Mouse (Mus musculus) embryonic facial prominence, embryonic 14.5 days (tissue): ENCODE measurements around the gene Fam107b. TPM values are rescaled to one million over a fixed set of nuclear protein-coding genes. Genes with fewer than 3 reads are reported as not detected.

ENCODE experiments used
- ATAC-seq: fragments of 200-750 bp; cut with Nextera tagmentation; 2 replicates; pipeline ENCODE4 v1.8.0; 2017; ENCODE audit warnings: low read depth, moderate number of reproducible peaks, moderate TSS enrichment
- DNase-seq: peaks from one replicate; pipeline ENCODE4 v3.0.0-alpha.2; 2015; ENCODE audit warnings: low spot score
- H3K27ac ChIP-seq: fragments of 300-500 bp; sonication (generic); replicated peaks from 2 replicates; pipeline ENCODE4 v1.5.1; 2014; ENCODE audit warnings: low read depth, mild to moderate bottlenecking, low read length, moderate library complexity
- H3K27me3 ChIP-seq: fragments of 300-500 bp; sonication (generic); replicated peaks from 2 replicates; pipeline ENCODE4 v1.6.1; 2014; ENCODE audit warnings: low read length; ENCODE audit not compliant: control insufficient read depth, insufficient read depth
- H3K36me3 ChIP-seq: fragments of 300-500 bp; sonication (generic); 2 replicates; pipeline ENCODE4 v1.6.1; 2014; ENCODE audit warnings: low read length, mixed read lengths; ENCODE audit not compliant: control insufficient read depth, insufficient read depth
- H3K4me1 ChIP-seq: fragments of 300-500 bp; sonication (generic); 2 replicates; pipeline ENCODE4 v1.6.1; 2014; ENCODE audit warnings: antibody characterized with exemption, low read length; ENCODE audit not compliant: control insufficient read depth, insufficient read depth
- H3K4me2 ChIP-seq: fragments of 300-500 bp; sonication (generic); 2 replicates; pipeline ENCODE4 v1.6.1; 2014; ENCODE audit warnings: low read depth, mild to moderate bottlenecking, low read length, moderate library complexity, mixed read lengths
- H3K4me3 ChIP-seq: fragments of 300-500 bp; sonication (generic); 2 replicates; pipeline ENCODE4 v1.5.1; 2014; ENCODE audit warnings: low read depth, mild to moderate bottlenecking, low read length
- H3K9ac ChIP-seq: fragments of 300-500 bp; sonication (generic); 2 replicates; pipeline ENCODE4 v1.6.1; 2014; ENCODE audit warnings: low read depth, mild to moderate bottlenecking, low read length, moderate library complexity, mixed read lengths
- H3K9me3 ChIP-seq: fragments of 300-500 bp; sonication (generic); 2 replicates; pipeline ENCODE4 v1.6.1; 2016; ENCODE audit warnings: low read length; ENCODE audit not compliant: control insufficient read depth
- WGBS: fragments of 180-500 bp; shearing (Covaris S2); extraction: QIAGEN DNeasy Blood & Tissue Kit; methylation state at CpG from one replicate; pipeline ENCODE4 v1.1.7; 2014; 5-methylcytosine and 5-hydroxymethylcytosine counted together
- polyA plus RNA-seq: library from polyadenylated mRNA; unstranded; fragments of >200 nt; fragmentation: Nextera tagmentation; extraction: Ambion mirVana; gene quantifications from 2 replicates; pipeline ENCODE4 v1.2.1, GENCODE M21; 2014

The Fam107b gene
- polyA plus RNA-seq, 1 experiment from 2014 or later = 40.4 TPM

DNA sequence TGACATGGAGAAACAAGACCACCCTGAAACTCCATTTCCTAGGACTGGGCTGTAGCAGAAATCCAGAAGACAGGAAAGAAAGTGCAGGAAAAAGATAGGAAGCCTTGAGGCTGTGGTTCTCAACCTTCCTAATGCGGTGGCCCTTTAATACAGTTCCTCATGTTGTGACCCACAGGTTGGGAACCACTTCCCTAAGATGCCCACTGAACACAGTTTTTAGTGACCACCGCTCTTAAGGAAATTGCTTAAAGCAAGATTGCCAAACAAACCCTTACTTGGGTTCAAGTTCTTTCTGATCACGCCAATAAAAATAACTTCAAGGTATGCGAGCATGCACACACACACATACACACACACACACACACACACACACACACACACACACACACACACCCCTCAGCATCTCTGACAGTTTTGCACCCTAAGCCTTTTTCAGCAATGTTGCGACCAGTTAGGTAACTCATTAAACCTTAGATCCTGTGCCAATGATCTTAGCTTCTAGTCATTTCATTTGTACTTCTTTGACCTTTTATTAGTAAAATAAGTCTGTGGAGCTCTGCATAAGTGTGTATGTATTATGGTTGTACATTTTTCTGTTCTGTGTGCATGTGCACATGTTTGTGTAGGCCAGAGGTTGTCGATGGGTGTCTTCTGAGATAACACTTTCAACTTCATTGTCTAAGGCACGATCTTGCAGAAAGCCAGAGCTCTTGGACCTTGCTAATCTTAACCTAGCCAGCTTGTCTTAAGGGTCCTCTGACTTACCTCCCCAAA is 53.1 kb downstream of the Fam107b start:
- Histone ChIP-seq H3K9ac (no peak overlapping the region), H3K27me3 (no peaks in the 10 kb centered on the region), H3K4me2 (no peak overlapping the region), H3K9me3 (no peaks in the 10 kb centered on the region), H3K4me3 (no peak overlapping the region), H3K27ac (no peak overlapping the region), H3K36me3 (no peaks in the 10 kb centered on the region), H3K4me1 (no peaks in the 10 kb centered on the region)
- ATAC-seq = no peak
- no peak for DNase-seq
- WGBS = 92% methylated on average over 7 of the region's 7 CpGs

DNA sequence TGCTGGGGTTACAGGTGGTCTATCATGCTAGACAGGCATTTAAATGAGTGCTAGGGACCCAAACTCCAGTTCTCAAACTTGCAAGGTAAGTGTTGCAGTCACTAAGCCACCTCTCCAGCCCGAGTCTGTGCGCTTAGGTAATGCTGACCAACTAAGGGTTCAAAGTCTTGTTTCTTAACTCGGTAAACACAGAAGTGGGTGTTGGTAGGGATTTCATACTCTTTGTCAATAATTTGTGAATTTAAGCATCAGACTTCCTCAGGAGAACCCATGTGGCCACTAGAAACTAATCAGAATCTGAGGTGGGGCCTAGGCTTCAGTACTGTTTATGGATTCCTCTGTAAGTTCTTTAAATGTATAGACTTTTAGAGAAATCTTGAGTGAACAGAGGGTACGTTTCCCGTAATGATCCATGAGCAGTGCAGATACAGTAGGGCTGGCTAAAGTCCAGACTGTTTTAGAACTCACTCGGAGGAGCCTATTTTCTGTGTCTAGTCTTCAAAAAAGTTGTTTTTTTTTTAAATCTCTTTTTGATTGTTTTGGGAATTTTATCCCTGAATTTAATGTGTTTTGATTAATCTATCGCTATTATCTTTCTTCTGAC is 53.8 kb downstream of the Fam107b start:
- 86% methylated on average over 7 of the region's 7 CpGs for WGBS
- Histone ChIP-seq H3K36me3 (no peaks in the 10 kb centered on the region), H3K27me3 (no peaks in the 10 kb centered on the region), H3K9me3 (no peaks in the 10 kb centered on the region), H3K9ac (no peak overlapping the region), H3K4me1 (no peaks in the 10 kb centered on the region), H3K4me2 (no peak overlapping the region), H3K27ac (no peak overlapping the region), H3K4me3 (no peak overlapping the region)
- DNase-seq (no peak), ATAC-seq (no peak)

DNA sequence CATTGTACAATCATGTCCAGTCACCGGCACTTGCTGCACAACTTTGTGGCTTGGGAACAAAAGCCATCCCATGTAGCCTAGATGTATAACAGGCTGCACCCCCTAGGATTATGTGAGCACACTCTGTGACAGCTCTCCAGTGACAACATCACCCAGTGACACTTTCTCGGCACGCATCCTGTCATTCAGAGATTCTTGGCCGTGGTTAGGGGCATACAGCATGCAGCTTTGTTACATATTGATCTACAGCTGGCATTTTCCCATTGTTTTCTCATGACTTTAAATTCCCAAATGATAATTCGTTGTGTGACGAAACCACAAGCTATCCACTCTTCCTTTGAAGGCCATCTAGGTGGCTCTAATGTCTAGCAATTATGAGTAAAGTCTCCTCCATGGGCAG is 58.8 kb downstream of the Fam107b start:
- Histone ChIP-seq H3K36me3 (no peaks in the 10 kb centered on the region), H3K4me2 (no peak overlapping the region), H3K9ac (no peak overlapping the region), H3K4me3 (no peak overlapping the region), H3K4me1 (no peaks in the 10 kb centered on the region), H3K27ac (no peak overlapping the region), H3K9me3 (no peaks in the 10 kb centered on the region), H3K27me3 (no peaks in the 10 kb centered on the region)
- ATAC-seq (no peak), DNase-seq (no peak)
- WGBS = 86% methylated on average over 6 of the region's 6 CpGs

DNA sequence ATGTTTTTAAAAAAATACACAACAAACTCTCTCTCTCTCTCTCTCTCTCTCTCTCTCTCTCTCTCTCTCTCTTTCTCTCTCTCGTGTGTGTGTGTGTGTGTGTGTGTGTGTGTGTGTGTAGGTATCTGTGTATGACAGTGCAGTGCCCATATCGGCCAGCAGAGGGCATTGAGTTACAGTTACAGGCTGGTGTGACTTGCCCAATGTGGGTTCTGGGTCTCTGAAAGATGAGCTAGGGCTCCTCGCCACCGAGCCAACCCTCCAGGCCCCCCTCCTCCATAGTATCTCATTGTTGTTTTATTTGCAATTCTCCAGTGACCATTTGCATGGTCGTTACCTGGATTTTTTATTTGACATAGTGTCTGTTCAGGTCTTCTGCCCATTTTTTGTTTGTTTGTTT is 59.5 kb downstream of the Fam107b start:
- no peak overlapping the region for H3K4me3 ChIP-seq
- H3K27me3 ChIP-seq = no peaks in the 10 kb centered on the region
- H3K9ac ChIP-seq = no peak overlapping the region
- H3K4me1 ChIP-seq = no peaks in the 10 kb centered on the region
- no peaks in the 10 kb centered on the region for H3K36me3 ChIP-seq
- WGBS = 82% methylated on average over 5 of the region's 5 CpGs
- H3K27ac ChIP-seq = no peak overlapping the region
- H3K4me2 ChIP-seq = no peak overlapping the region
- ATAC-seq (no peak), DNase-seq (no peak)
- H3K9me3 ChIP-seq = no peaks in the 10 kb centered on the region

DNA sequence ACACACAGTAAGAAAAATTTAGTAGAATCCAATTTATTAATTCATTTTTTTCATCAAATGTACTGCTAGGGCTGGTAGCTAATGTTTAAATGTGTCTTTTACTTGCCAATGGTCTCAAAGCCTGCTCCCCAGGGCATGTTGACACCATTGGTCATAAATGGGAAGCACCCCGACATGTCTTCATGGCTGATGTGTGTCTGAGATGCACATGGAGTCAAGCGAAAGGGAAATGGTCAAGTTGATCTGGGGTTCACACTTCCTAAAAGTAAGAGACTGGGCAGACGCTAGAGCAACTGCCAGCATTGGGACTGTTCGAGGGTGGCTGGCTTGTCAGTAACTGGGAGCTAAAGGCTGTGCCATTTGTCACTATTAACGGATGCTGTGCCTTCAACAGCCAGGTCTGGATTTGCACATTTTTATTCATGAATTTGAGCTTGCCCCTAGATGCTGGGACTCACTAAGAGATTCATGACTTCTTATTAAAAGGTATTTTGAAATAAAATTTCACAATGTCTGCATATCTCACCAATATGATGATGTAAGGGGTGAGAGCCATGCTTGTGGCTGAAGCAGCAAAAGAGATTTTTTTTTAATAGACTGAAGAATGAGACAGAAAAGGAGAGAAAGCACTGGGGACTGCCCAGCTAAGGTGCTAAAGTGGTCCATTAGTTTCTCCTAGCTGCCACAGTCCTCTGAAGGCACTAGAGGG is 60.6 kb downstream of the Fam107b start:
- DNase-seq (no peak), ATAC-seq (no peak)
- H3K9ac ChIP-seq = no peak overlapping the region
- 81% methylated on average over 5 of the region's 5 CpGs for whole genome bisulfite sequencing
- H3K4me3 ChIP-seq = no peak overlapping the region
- no peaks in the 10 kb centered on the region for H3K36me3 ChIP-seq
- H3K9me3 ChIP-seq = no peaks in the 10 kb centered on the region
- H3K4me2 ChIP-seq = no peak overlapping the region
- H3K4me1 ChIP-seq = no peaks in the 10 kb centered on the region
- H3K27me3 ChIP-seq = no peaks in the 10 kb centered on the region
- no peak overlapping the region for H3K27ac ChIP-seq

DNA sequence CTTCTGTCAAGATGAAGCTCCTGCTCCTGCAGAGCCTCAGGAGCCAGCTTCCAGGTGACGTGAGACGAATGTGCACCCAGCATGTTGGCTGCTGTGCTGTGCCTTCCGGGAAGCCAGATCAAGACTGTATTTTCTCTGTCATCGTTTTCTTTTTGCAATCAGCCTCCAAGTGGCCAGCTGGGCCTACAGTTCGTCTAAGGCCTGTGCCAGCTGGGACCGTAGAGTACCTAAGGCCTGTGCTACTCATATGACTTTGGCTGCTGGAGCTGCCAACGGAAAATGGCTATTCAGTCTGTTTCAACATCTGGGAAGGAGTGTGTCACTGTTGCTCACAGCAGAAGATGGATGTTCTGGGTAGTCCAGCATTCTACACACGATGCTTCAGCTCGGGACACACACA is 62.8 kb downstream of the Fam107b start:
- 81% methylated on average over 9 of the region's 9 CpGs for WGBS
- DNase-seq = no peak
- no peak overlapping the region for H3K4me3 ChIP-seq
- no peaks in the 10 kb centered on the region for H3K4me1 ChIP-seq
- H3K9ac ChIP-seq = no peak overlapping the region
- no peak overlapping the region for H3K4me2 ChIP-seq
- no peak for ATAC-seq
- no peaks in the 10 kb centered on the region for H3K27me3 ChIP-seq
- H3K27ac ChIP-seq = no peak overlapping the region
- no peaks in the 10 kb centered on the region for H3K36me3 ChIP-seq
- no peaks in the 10 kb centered on the region for H3K9me3 ChIP-seq

DNA sequence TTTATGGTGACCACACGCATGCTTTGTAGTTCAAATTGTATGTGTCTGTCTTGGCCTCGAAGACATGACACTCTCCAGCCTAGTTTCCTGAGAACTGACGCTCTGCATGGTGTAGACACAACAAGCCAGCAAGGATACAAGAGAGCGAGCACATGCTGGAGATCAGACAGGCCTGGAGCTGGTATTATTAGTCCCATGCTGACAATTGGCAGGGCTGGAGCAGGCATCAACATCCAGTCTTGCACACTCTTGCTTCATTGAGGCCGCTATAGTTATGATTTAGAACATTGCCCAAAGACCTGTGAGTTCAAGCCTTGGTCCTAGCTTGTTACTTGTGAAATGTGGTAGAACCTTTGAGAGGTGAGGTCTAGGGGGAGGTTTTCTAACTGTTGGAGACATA is 66.5 kb downstream of the Fam107b start:
- H3K9ac ChIP-seq = no peak overlapping the region
- ATAC-seq (no peak), DNase-seq (no peak)
- H3K4me1 ChIP-seq = no peaks in the 10 kb centered on the region
- H3K27me3 ChIP-seq = no peaks in the 10 kb centered on the region
- 80% methylated on average over 5 of the region's 5 CpGs for WGBS
- no peak overlapping the region for H3K4me2 ChIP-seq
- no peak overlapping the region for H3K27ac ChIP-seq
- H3K36me3 ChIP-seq = no peaks in the 10 kb centered on the region
- no peak overlapping the region for H3K4me3 ChIP-seq
- no peaks in the 10 kb centered on the region for H3K9me3 ChIP-seq

DNA sequence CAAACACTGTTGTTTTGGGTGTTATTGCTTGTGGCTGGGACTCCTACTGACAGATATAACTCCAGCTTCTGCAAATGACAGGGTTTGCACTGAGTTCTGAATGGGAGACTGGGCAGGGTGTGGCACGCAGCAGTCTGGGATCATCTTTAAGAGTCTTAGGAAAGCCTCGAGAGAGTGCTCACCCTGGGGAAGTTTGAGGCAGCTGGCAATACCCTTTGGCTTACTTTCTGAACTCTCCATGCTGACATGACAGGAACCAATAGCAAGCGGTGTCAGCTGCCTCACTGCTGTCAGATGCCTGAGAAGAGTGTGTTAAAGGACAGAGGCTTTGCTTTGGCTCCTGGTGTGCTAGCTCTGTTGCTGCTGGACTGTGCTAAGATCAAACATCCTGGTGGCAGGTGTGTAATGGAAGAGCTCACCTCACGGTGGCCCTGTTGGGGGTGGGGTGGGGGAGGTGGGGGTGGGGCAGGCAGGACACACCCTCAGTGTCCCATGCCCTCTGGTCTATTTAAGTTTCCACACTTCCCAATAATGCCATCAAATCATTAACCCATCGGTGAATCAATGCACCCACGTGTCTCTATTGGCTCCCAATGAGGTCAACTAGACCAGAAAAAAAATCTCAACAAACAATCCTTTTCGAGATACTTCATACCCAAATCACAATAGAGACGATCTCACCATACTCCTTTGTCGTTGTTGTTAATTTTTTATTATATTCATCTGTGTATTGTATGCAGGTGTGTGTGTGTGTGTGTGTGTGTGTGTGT is 70.9 kb downstream of the Fam107b start:
- Histone ChIP-seq H3K4me3 (no peak overlapping the region), H3K9me3 (no peaks in the 10 kb centered on the region), H3K4me2 (no peak overlapping the region), H3K36me3 (no peaks in the 10 kb centered on the region), H3K4me1 (no peaks in the 10 kb centered on the region), H3K27ac (no peak overlapping the region), H3K27me3 (no peaks in the 10 kb centered on the region), H3K9ac (no peak overlapping the region)
- WGBS = 68% methylated on average over 9 of the region's 9 CpGs
- ATAC-seq = 0 out of 2 replicates have a peak, but pooled peaks have one; percentile 15
- DNase-seq = peak; percentile 27
